Comparison of ENCODE assay signal across 8 mouse cellular contexts in the genomic region with DNA sequence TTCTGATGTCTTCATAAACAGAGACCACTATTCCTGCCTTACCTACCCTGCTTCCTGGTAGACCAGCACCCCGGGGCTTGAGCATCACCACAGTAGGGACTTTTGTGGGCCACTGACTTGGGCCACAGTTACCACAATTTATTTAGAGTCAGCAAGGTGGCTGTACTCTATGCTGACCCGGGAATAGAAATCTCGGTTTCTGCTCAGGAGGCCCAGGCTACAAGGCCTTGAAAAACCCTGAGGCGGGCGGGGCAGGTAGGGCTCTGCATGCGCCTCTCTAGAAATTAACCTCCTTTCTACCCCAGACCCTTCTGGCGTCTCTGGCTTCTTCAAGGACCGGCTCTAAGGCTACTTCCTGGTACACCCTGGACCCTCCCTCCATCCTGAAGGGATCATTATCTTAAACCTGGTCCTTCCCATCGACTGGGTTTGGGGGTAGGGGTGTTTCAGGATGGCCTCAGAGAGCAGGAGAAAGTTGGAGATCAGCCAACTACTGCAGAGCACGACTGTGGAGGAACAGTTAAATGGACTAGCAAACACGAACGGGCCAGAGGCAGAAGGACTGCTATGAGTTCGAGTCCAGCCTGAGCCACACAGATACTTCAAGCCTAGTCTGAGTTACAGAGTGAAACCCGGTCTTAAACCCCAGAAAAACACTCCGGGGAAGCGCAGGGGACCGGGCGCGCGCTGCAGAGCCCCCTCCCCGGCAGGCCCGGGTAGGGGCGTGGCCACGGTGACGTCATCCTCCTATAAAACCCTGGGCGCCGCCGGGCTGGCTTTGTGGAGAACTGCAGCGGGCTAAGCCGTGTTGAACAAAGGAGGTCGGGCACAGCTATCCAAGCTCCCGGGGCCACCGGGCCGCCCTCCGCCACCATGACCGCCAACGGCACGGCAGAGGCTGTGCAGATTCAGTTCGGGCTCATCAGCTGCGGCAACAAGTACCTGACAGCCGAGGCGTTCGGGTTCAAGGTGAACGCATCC. TPM values are rescaled to one million over a fixed set of nuclear protein-coding genes. Genes with fewer than 3 reads are reported as not detected.
DNase-seq lines count a peak whose midpoint lies in the region; ATAC-seq and TF ChIP-seq lines count a peak whose summit lies in the region.

A gene (plus strand): TSS at position 768 of the 981 bp plus-strand sequence.

- H3K9me3 ChIP-seq in ES-E14 (ENCODE audit: control insufficient read depth, insufficient read depth, low read depth, low read length) = no peaks in the 10 kb centered on the region
- H3K9me3 ChIP-seq in forebrain, postnatal 0 days (ENCODE audit: low read length) = no peaks in the 10 kb centered on the region
- H3K9me3 ChIP-seq in liver, postnatal 0 days (ENCODE audit: low read length) = no peaks in the 10 kb centered on the region

- H3K27ac ChIP-seq in ES-E14 (ENCODE audit: insufficient read depth, low read depth, low read length, poor library complexity, severe bottlenecking) = peak within 1 kb of the TSS; percentile 30; the same call in 1 of the 2 replicates
- H3K27ac ChIP-seq in forebrain, postnatal 0 days (ENCODE audit: low read depth, low read length) = peak within 1 kb of the TSS; percentile 94
- H3K27ac ChIP-seq in liver, postnatal 0 days (ENCODE audit: low read depth) = no peak within 1 kb of the TSS

- H3K4me2 ChIP-seq in forebrain, postnatal 0 days (ENCODE audit: low read depth) = peak within 1 kb of the TSS; percentile 89
- H3K4me2 ChIP-seq in liver, postnatal 0 days (ENCODE audit: low read depth, low read length) = peak within 1 kb of the TSS; percentile 70

- peaks cover 3 to 24% of the 10 kb centered on the region in 2 experiments; a peak in 3 of 4 replicates for H3K4me1 ChIP-seq in ES-E14 (ENCODE audit: control insufficient read depth in 2 of 2, insufficient read depth in 2 of 2, low read length in 2 of 2, poor library complexity in 1 of 2)
- H3K4me1 ChIP-seq in forebrain, postnatal 0 days (ENCODE audit: insufficient read depth) = peaks cover 15% of the 10 kb centered on the region
- H3K4me1 ChIP-seq in liver, postnatal 0 days (ENCODE audit: insufficient read depth) = peaks cover 23% of the 10 kb centered on the region

- DNase-seq in ES-E14 (ENCODE audit: low read depth, low spot score) = peak; percentile 83
- peak; percentile 30 for DNase-seq in cerebellum, adult 11-12 months
- peak; percentile 98 for DNase-seq in forebrain, postnatal 0 days
- peak; percentile 93 to 94 for DNase-seq in heart, postnatal 14 days
- DNase-seq in large intestine, adult 2 months (ENCODE audit: low read depth, low spot score) = no peak
- peak; percentile 74 for DNase-seq in liver, postnatal 0 days
- DNase-seq in ovary, adult 18-20 months (ENCODE audit: low spot score) = peak; percentile 75
- peak; percentile 88 for DNase-seq in thymus, postnatal 14 days

- H3K9ac ChIP-seq in ES-E14 (ENCODE audit: insufficient read depth, low read depth, low read length, poor library complexity, severe bottlenecking) = peak within 1 kb of the TSS; percentile 84
- peak within 1 kb of the TSS; percentile 98 for H3K9ac ChIP-seq in forebrain, postnatal 0 days
- peak within 1 kb of the TSS; percentile 23 for H3K9ac ChIP-seq in liver, postnatal 0 days (replicated peaks)

- 12% methylated on average over 44 of the region's 44 CpGs for WGBS in forebrain, postnatal 0 days
- WGBS in large intestine, adult 2 months = 12% methylated on average over 44 of the region's 44 CpGs
- 11% methylated on average over 44 of the region's 44 CpGs for WGBS in liver, postnatal 0 days (ENCODE audit: insufficient replicate concordance)

- in situ Hi-C loops in ES-E14 (cut with MboI; ENCODE audit: low sequenced_read_pairs in 2 of 2, unreplicated experiment in 2 of 2) = no loop called here

- no peaks in the 10 kb centered on the region for H3K36me3 ChIP-seq in ES-E14 (ENCODE audit: control insufficient read depth, insufficient read depth, low read length, poor library complexity, severe bottlenecking)
- H3K36me3 ChIP-seq in forebrain, postnatal 0 days (ENCODE audit: insufficient read depth) = no peaks in the 10 kb centered on the region
- no peaks in the 10 kb centered on the region for H3K36me3 ChIP-seq in liver, postnatal 0 days (replicated peaks; ENCODE audit: insufficient read depth, low read length)

- peak; percentile 65 for TF ChIP-seq CTCF in forebrain, postnatal 0 days (IDR thresholded peaks at IDR 0.05; ENCODE audit: low read depth)
- TF ChIP-seq CTCF in liver, postnatal 0 days (IDR thresholded peaks at IDR 0.05; ENCODE audit: low read depth) = no peak

- peak; percentile 83 for ATAC-seq in forebrain, postnatal 0 days
- ATAC-seq in liver, postnatal 0 days = peak; percentile 31; the same call in 1 of the 2 replicates

- intact Hi-C loops in heart, postnatal 14 days (cut with DNase I) = loop anchor here (2.0 to 5.0 kb wide), 3 partner anchors 17 to 57 kb away; no protein-coding TSS in a partner anchor

- TF ChIP-seq EP300 in liver, postnatal 0 days (IDR thresholded peaks at IDR 0.05; ENCODE audit: low read depth) = no peak

- peak within 1 kb of the TSS; percentile 78 to 79 for H3K4me3 ChIP-seq in ES-E14 (ENCODE audit: insufficient read depth in 1 of 2, low read depth in 1 of 2, low read length in 2 of 2, poor library complexity in 1 of 2, severe bottlenecking in 1 of 2)
- peak within 1 kb of the TSS; percentile 92 for H3K4me3 ChIP-seq in forebrain, postnatal 0 days (ENCODE audit: low read depth, low read length)
- H3K4me3 ChIP-seq in liver, postnatal 0 days (ENCODE audit: low read depth, low read length) = peak within 1 kb of the TSS; percentile 51

- no peaks in the 10 kb centered on the region for H3K27me3 ChIP-seq in forebrain, postnatal 0 days (ENCODE audit: insufficient read depth, low read length)
- peaks cover 38% of the 10 kb centered on the region for H3K27me3 ChIP-seq in liver, postnatal 0 days (ENCODE audit: insufficient read depth, low read length)

TF ChIP-seq in ES-E14, 5 proteins besides CTCF, POLR2A, EP300 and RAD21:
- TF ChIP-seq MAFK (IDR thresholded peaks at IDR 0.05; ENCODE audit: insufficient read depth, low read depth, low read length) (no peak), HCFC1 (IDR thresholded peaks at IDR 0.05; ENCODE audit: borderline replicate concordance, insufficient read depth, low read length) (no peak)
TF ChIP-seq in ES-E14: peak in this region for 0.

RNA-seq across cellular contexts. Expression of the gene that starts here (rescaled TPM):
- total RNA-seq in ES-E14 (2012; rRNA removed) = 161 and 310 TPM in 2 replicates
- 394 and 457 TPM in 2 replicates for total RNA-seq in forebrain, postnatal 0 days (2014; rRNA removed)
- 522 and 558 TPM in 2 replicates for polyA plus RNA-seq in forebrain, postnatal 0 days (2015; fragmentation: Nextera tagmentation; extraction: Ambion mirVana)
- total RNA-seq in heart, postnatal 14 days (2021) = 10 to 100 TPM; 47.3 to 68.9 TPM
- polyA plus RNA-seq in large intestine, adult 2 months (2012; rRNA removed) = 15.5 and 16.4 TPM in 2 replicates
- polyA plus RNA-seq in liver, postnatal 0 days (2015; fragmentation: Nextera tagmentation; extraction: Ambion mirVana) = 6.9 and 7.3 TPM in 2 replicates

Comparison
In these comparisons a context has a peak if more than half of its experiments do, and no peak if none do; other contexts are left out.
1. RNA of the gene that starts here (polyA plus RNA-seq): 522 to 558 TPM in forebrain, postnatal 0 days; 15.5 to 16.4 TPM in large intestine, adult 2 months and 6.9 to 7.3 TPM in liver, postnatal 0 days; every median in the first group is over 10 times any median in the second.
2. H3K9ac ChIP-seq: peak in every context shown above with its lines; median percentile 98 in forebrain, postnatal 0 days; 84 in ES-E14; 23 in liver, postnatal 0 days.
3. Peak in every context shown above with its lines, with median percentiles within 50 percentile points of each other: H3K4me3 ChIP-seq.